Mouse (Mus musculus) megakaryocyte, embryonic 14.5 days (primary cell): ENCODE results near the gene Gusb.

Experiments
- FLI1 ChIP-seq: IDR thresholded peaks from 2 replicates; pipeline ENCODE4 v1.6.1; 2012; ENCODE audit warnings: low read length, inconsistent platforms, mixed read lengths
- GATA1 ChIP-seq: IDR thresholded peaks from 3 replicates; pipeline ENCODE4 v1.6.1; 2012; ENCODE audit warnings: mixed read lengths, low read length, inconsistent platforms, borderline replicate concordance

GRCm38 (mm10) chr5:129941495-129942045, 61.3 kb downstream of the Gusb start, which contains the start of gene Vkorc1l1:
- no peak for TF ChIP-seq GATA1
- no peak for TF ChIP-seq FLI1
